Mouse (Mus musculus) lung, postnatal 25 days (tissue): ENCODE measurements around the gene Rpl13a.
"Not testable (repeated sequence)": the region's sequence is repeated elsewhere in the genome, so short reads cannot be mapped to it uniquely, and the experiment has no call there.

Source experiments
- DNase-seq: peaks from one replicate; pipeline ENCODE4 v3.0.0; 2022; ENCODE audit warnings: low spot score

Rpl13a gene

GRCm38 (mm10) chr7:45128624-45129246 lies at the start of gene Rpl13a:
Gene Rpl13a (minus strand): TSS chr7:45128761.
- peak; percentile 99 for DNase-seq

GRCm38 (mm10) chr7:45176356-45176755 lies 47.8 kb upstream of the Rpl13a start:
- DNase-seq: no peak

- DNase-seq: no peak
These were observed 47.4 kb upstream of the Rpl13a start for GRCm38 (mm10) chr7:45175929-45176328.

GRCm38 (mm10) chr7:45175398-45175797 lies 46.8 kb upstream of the Rpl13a start:
- DNase-seq: no peak

GRCm38 (mm10) chr7:45174567-45175280 lies 46.2 kb upstream of the Rpl13a start:
- no peak for DNase-seq

- DNase-seq: not testable (repeated sequence)
These were observed 45.2 kb upstream of the Rpl13a start for GRCm38 (mm10) chr7:45173772-45174171.

- DNase-seq: no peak
These were observed 44.4 kb upstream of the Rpl13a start for GRCm38 (mm10) chr7:45172974-45173373.

- no peak for DNase-seq
These were observed 40.9 kb upstream of the Rpl13a start for GRCm38 (mm10) chr7:45169495-45169894.

GRCm38 (mm10) chr7:45168656-45169055 lies 40.1 kb upstream of the Rpl13a start:
- no peak for DNase-seq

- no peak for DNase-seq
These were observed 39.3 kb upstream of the Rpl13a start for GRCm38 (mm10) chr7:45167761-45168445.

GRCm38 (mm10) chr7:45166950-45167401 lies 38.4 kb upstream of the Rpl13a start:
- no peak for DNase-seq

GRCm38 (mm10) chr7:45165701-45166100 lies 37.1 kb upstream of the Rpl13a start:
- no peak for DNase-seq

- no peak for DNase-seq
These were observed 36.3 kb upstream of the Rpl13a start for GRCm38 (mm10) chr7:45164833-45165232.

GRCm38 (mm10) chr7:45163735-45164490 lies 35.4 kb upstream of the Rpl13a start, which contains the start of gene Slc17a7:
Gene Slc17a7 (plus strand): TSS chr7:45163949.
- peak; percentile 28 for DNase-seq

GRCm38 (mm10) chr7:45162996-45163615 lies 34.5 kb upstream of the Rpl13a start:
- no peak for DNase-seq

GRCm38 (mm10) chr7:45162551-45162950 lies 34.0 kb upstream of the Rpl13a start:
- DNase-seq: no peak

GRCm38 (mm10) chr7:45161612-45162473 lies 33.3 kb upstream of the Rpl13a start:
- peak; percentile 87 for DNase-seq

GRCm38 (mm10) chr7:45160866-45161265 lies 32.3 kb upstream of the Rpl13a start:
- DNase-seq: no peak

- no peak for DNase-seq
These were observed 31.8 kb upstream of the Rpl13a start for GRCm38 (mm10) chr7:45160316-45160800.

- no peak for DNase-seq
These were observed 30.4 kb upstream of the Rpl13a start for GRCm38 (mm10) chr7:45158991-45159390.

GRCm38 (mm10) chr7:45157459-45157858 lies 28.9 kb upstream of the Rpl13a start:
- DNase-seq: no peak
